Mouse (Mus musculus) lung, embryonic 16.5 days (tissue): ENCODE data around the gene Lbhd2. TPM values are rescaled to one million over a fixed set of nuclear protein-coding genes. Genes with fewer than 3 reads are reported as not detected.

ENCODE experiments used
- ATAC-seq: fragments of 200-750 bp; cut with Nextera tagmentation; 2 replicates; pipeline ENCODE4 v1.8.0; 2017; ENCODE audit warnings: low read depth, mild to moderate bottlenecking, moderate library complexity
- H3K27ac ChIP-seq: fragments of 300-500 bp; sonication (generic); 2 replicates; pipeline ENCODE4 v1.5.1; 2014; ENCODE audit warnings: mild to moderate bottlenecking, control low read depth, low read length
- H3K27me3 ChIP-seq: fragments of 300-500 bp; sonication (generic); 2 replicates; pipeline ENCODE4 v1.6.1; 2014; ENCODE audit warnings: low read depth, low read length, mixed read lengths; ENCODE audit not compliant: control insufficient read depth, insufficient read depth
- H3K36me3 ChIP-seq: fragments of 300-500 bp; sonication (generic); 2 replicates; pipeline ENCODE4 v1.6.1; 2014; ENCODE audit warnings: low read length; ENCODE audit not compliant: control insufficient read depth, insufficient read depth
- H3K4me1 ChIP-seq: fragments of 300-500 bp; sonication (generic); replicated peaks from 2 replicates; pipeline ENCODE4 v1.6.1; 2014; ENCODE audit warnings: low read length, mixed read lengths; ENCODE audit not compliant: control insufficient read depth, insufficient read depth
- H3K4me2 ChIP-seq: fragments of 300-500 bp; sonication (generic); 2 replicates; pipeline ENCODE4 v1.6.1; 2014; ENCODE audit warnings: low read depth, low read length, control low read depth
- H3K4me3 ChIP-seq: fragments of 300-500 bp; sonication (generic); 2 replicates; pipeline ENCODE4 v1.5.1; 2014; ENCODE audit warnings: mild to moderate bottlenecking, low read length, control low read depth
- H3K9ac ChIP-seq: fragments of 300-500 bp; sonication (generic); 2 replicates; pipeline ENCODE4 v1.6.1; 2014; ENCODE audit warnings: low read length, control low read depth
- H3K9me3 ChIP-seq: fragments of 300-500 bp; sonication (generic); 2 replicates; pipeline ENCODE4 v1.6.1; 2016; ENCODE audit warnings: low read length; ENCODE audit not compliant: control insufficient read depth
- WGBS: fragments of 180-500 bp; shearing (Covaris S2); extraction: QIAGEN DNeasy Blood & Tissue Kit; methylation state at CpG from one replicate; pipeline ENCODE4 v1.1.7; 2014; 5-methylcytosine and 5-hydroxymethylcytosine counted together
- polyA plus RNA-seq: library from polyadenylated mRNA; unstranded; fragments of >200 nt; fragmentation: Nextera tagmentation; extraction: Ambion mirVana; gene quantifications from 2 replicates; pipeline ENCODE4 v1.2.1, GENCODE M21; 2015

Gene Lbhd2
- polyA plus RNA-seq, 1 experiment from 2014 or later: 0.80 TPM

GRCm38 (mm10) chr12:111394008-111394407, 12.6 kb upstream of the Lbhd2 start:
- ATAC-seq: no peak
- WGBS: 82% methylated on average over 6 of the region's 6 CpGs
- H3K9me3 ChIP-seq: no peaks in the 10 kb centered on the region
- H3K4me3 ChIP-seq: no peak overlapping the region
- H3K27ac ChIP-seq: no peak overlapping the region
- H3K36me3 ChIP-seq: no peaks in the 10 kb centered on the region
- H3K4me2 ChIP-seq: no peak overlapping the region
- H3K4me1 ChIP-seq: no peaks in the 10 kb centered on the region
- no peak overlapping the region for H3K9ac ChIP-seq
- no peaks in the 10 kb centered on the region for H3K27me3 ChIP-seq

GRCm38 (mm10) chr12:111396997-111397396, 9.6 kb upstream of the Lbhd2 start:
- WGBS: 56% methylated on average over 5 of the region's 5 CpGs
- Histone ChIP-seq H3K9me3 (no peaks in the 10 kb centered on the region), H3K4me3 (no peak overlapping the region), H3K4me2 (no peak overlapping the region), H3K9ac (no peak overlapping the region), H3K27ac (no peak overlapping the region), H3K4me1 (0 out of 2 replicates have a peak, but pooled peaks cover 2% of the 10 kb centered on the region), H3K36me3 (no peaks in the 10 kb centered on the region), H3K27me3 (no peaks in the 10 kb centered on the region)
- ATAC-seq: no peak

- Histone ChIP-seq H3K4me1 (peaks cover 4% of the 10 kb centered on the region; the same call in 1 of the 2 replicates), H3K36me3 (no peaks in the 10 kb centered on the region), H3K4me2 (no peak overlapping the region), H3K27me3 (peaks cover 7% of the 10 kb centered on the region; the same call in 1 of the 2 replicates), H3K9ac (no peak overlapping the region), H3K9me3 (no peaks in the 10 kb centered on the region), H3K27ac (no peak overlapping the region), H3K4me3 (no peak overlapping the region)
- 17% methylated on average over 15 of the region's 15 CpGs for WGBS
- peak; percentile 71 for ATAC-seq
These were observed 5.0 kb upstream of the Lbhd2 start for GRCm38 (mm10) chr12:111401454-111402184.

GRCm38 (mm10) chr12:111404880-111405279, 1.7 kb upstream of the Lbhd2 start:
- H3K27ac ChIP-seq: no peak overlapping the region
- H3K4me3 ChIP-seq: no peak overlapping the region
- H3K9ac ChIP-seq: no peak overlapping the region
- H3K4me2 ChIP-seq: no peak overlapping the region
- ATAC-seq: no peak
- no peaks in the 10 kb centered on the region for H3K9me3 ChIP-seq
- peaks cover 14% of the 10 kb centered on the region for H3K27me3 ChIP-seq
- WGBS: 48% methylated on average over 10 of the region's 10 CpGs
- H3K4me1 ChIP-seq: peaks cover 6% of the 10 kb centered on the region; the same call in 1 of the 2 replicates
- no peaks in the 10 kb centered on the region for H3K36me3 ChIP-seq

GRCm38 (mm10) chr12:111409583-111409982, 3.0 kb downstream of the Lbhd2 start:
- Histone ChIP-seq H3K9me3 (no peaks in the 10 kb centered on the region), H3K27ac (no peak overlapping the region), H3K4me1 (peaks cover 21% of the 10 kb centered on the region; the same call in 1 of the 2 replicates), H3K4me3 (no peak overlapping the region), H3K9ac (no peak overlapping the region), H3K36me3 (no peaks in the 10 kb centered on the region), H3K27me3 (peaks cover 12% of the 10 kb centered on the region), H3K4me2 (no peak overlapping the region)
- no peak for ATAC-seq
- 34% methylated on average over 5 of the region's 5 CpGs for WGBS

GRCm38 (mm10) chr12:111411631-111412355, 5.2 kb downstream of the Lbhd2 start:
- Histone ChIP-seq H3K4me2 (no peak overlapping the region), H3K9ac (no peak overlapping the region), H3K27me3 (peaks cover 6% of the 10 kb centered on the region), H3K36me3 (no peaks in the 10 kb centered on the region), H3K9me3 (no peaks in the 10 kb centered on the region), H3K4me1 (peaks cover 21% of the 10 kb centered on the region), H3K4me3 (no peak overlapping the region), H3K27ac (no peak overlapping the region)
- WGBS: 64% methylated on average over 8 of the region's 8 CpGs
- no peak for ATAC-seq

GRCm38 (mm10) chr12:111412581-111413284, 6.1 kb downstream of the Lbhd2 start:
- Histone ChIP-seq H3K27me3 (no peaks in the 10 kb centered on the region), H3K4me1 (peaks cover 30% of the 10 kb centered on the region), H3K36me3 (no peaks in the 10 kb centered on the region), H3K4me2 (peak overlapping the region; percentile 57), H3K9ac (peak overlapping the region; percentile 57), H3K4me3 (peak overlapping the region; percentile 34), H3K9me3 (no peaks in the 10 kb centered on the region), H3K27ac (peak overlapping the region; percentile 70)
- ATAC-seq: peak; percentile 41; the same call in 1 of the 2 replicates
- WGBS: 20% methylated on average over 12 of the region's 12 CpGs

GRCm38 (mm10) chr12:111413300-111413699, 6.7 kb downstream of the Lbhd2 start:
- Histone ChIP-seq H3K4me3 (peak overlapping the region; percentile 34), H3K36me3 (no peaks in the 10 kb centered on the region), H3K9me3 (no peaks in the 10 kb centered on the region), H3K4me1 (peaks cover 35% of the 10 kb centered on the region), H3K27me3 (no peaks in the 10 kb centered on the region), H3K4me2 (peak overlapping the region; percentile 57), H3K27ac (peak overlapping the region; percentile 70), H3K9ac (peak overlapping the region; percentile 57)
- under 1% methylated on average over 21 of the region's 21 CpGs for WGBS
- peak; percentile 85 for ATAC-seq
